Mouse (Mus musculus): ENCODE results near the gene Gm10775. TPM values are rescaled to one million over a fixed set of nuclear protein-coding genes. Genes with fewer than 3 reads are reported as not detected.
A peak's percentile ranks its signal among the peaks of the same experiment; 100 is the strongest.

The Gm10775 gene
- polyA plus RNA-seq, 1 experiment, result not detected

- no peaks in the 10 kb centered on the region for H3K27me3 ChIP-seq (ENCODE audit: control insufficient read depth, insufficient read depth, low read length)
- peaks cover 11% of the 10 kb centered on the region for H3K4me1 ChIP-seq (ENCODE audit: control insufficient read depth, insufficient read depth, insufficient read length, low read length)
- 29% methylated on average over 27 of the region's 27 CpGs for WGBS
- no peaks in the 10 kb centered on the region for H3K36me3 ChIP-seq (ENCODE audit: control insufficient read depth, insufficient read depth, low read length)
- peak overlapping the region; percentile 94 for H3K4me3 ChIP-seq (ENCODE audit: low read depth, low read length)
- no peak overlapping the region for H3K27ac ChIP-seq (ENCODE audit: insufficient read depth, low read depth, low read length)
- TF ChIP-seq CTCF (IDR thresholded peaks at IDR 0.05; ENCODE audit: extremely low read depth, insufficient read length, insufficient replicate concordance, low read depth, low read length) (no peak), POLR2A (IDR thresholded peaks at IDR 0.05; ENCODE audit: low read depth, low read length) (no peak)
Observed at GRCm38 (mm10) chr13:65242319-65242787, 17.0 kb upstream of the Gm10775 start.

GRCm38 (mm10) chr13:65243273-65243672, 16.1 kb upstream of the Gm10775 start:
- TF ChIP-seq POLR2A (IDR thresholded peaks at IDR 0.05; ENCODE audit: low read depth, low read length), result no peak
- TF ChIP-seq CTCF (IDR thresholded peaks at IDR 0.05; ENCODE audit: extremely low read depth, insufficient read length, insufficient replicate concordance, low read depth, low read length), result no peak
- Histone ChIP-seq H3K36me3 (ENCODE audit: control insufficient read depth, insufficient read depth, low read length) (no peaks in the 10 kb centered on the region), H3K27ac (ENCODE audit: insufficient read depth, low read depth, low read length) (no peak overlapping the region), H3K4me1 (ENCODE audit: control insufficient read depth, insufficient read depth, insufficient read length, low read length) (peaks cover 11% of the 10 kb centered on the region), H3K27me3 (ENCODE audit: control insufficient read depth, insufficient read depth, low read length) (no peaks in the 10 kb centered on the region), H3K4me3 (ENCODE audit: low read depth, low read length) (no peak overlapping the region)
- WGBS, result 86% methylated on average over 4 of the region's 4 CpGs

- H3K27me3 ChIP-seq (ENCODE audit: control insufficient read depth, insufficient read depth, low read length), result no peaks in the 10 kb centered on the region
- TF ChIP-seq POLR2A (IDR thresholded peaks at IDR 0.05; ENCODE audit: low read depth, low read length), result no peak
- TF ChIP-seq CTCF (IDR thresholded peaks at IDR 0.05; ENCODE audit: extremely low read depth, insufficient read length, insufficient replicate concordance, low read depth, low read length), result no peak
- no peaks in the 10 kb centered on the region for H3K4me1 ChIP-seq (ENCODE audit: control insufficient read depth, insufficient read depth, insufficient read length, low read length)
- no peak overlapping the region for H3K27ac ChIP-seq (ENCODE audit: insufficient read depth, low read depth, low read length)
- WGBS, result 31% methylated on average over 36 of the region's 36 CpGs
- H3K4me3 ChIP-seq (ENCODE audit: low read depth, low read length), result 0 out of 2 replicates have a peak overlapping the region, but pooled peaks have one; percentile 3
- H3K36me3 ChIP-seq (ENCODE audit: control insufficient read depth, insufficient read depth, low read length), result 0 out of 2 replicates have a peak, but pooled peaks cover 1% of the 10 kb centered on the region
Observed at GRCm38 (mm10) chr13:65258175-65258954, 974 bp upstream of the Gm10775 start.

- TF ChIP-seq POLR2A (IDR thresholded peaks at IDR 0.05; ENCODE audit: low read depth, low read length), result no peak
- no peak for TF ChIP-seq CTCF (IDR thresholded peaks at IDR 0.05; ENCODE audit: extremely low read depth, insufficient read length, insufficient replicate concordance, low read depth, low read length)
- Histone ChIP-seq H3K27me3 (ENCODE audit: control insufficient read depth, insufficient read depth, low read length) (no peaks in the 10 kb centered on the region), H3K27ac (ENCODE audit: insufficient read depth, low read depth, low read length) (no peak overlapping the region), H3K36me3 (ENCODE audit: control insufficient read depth, insufficient read depth, low read length) (0 out of 2 replicates have a peak, but pooled peaks cover 1% of the 10 kb centered on the region), H3K4me3 (ENCODE audit: low read depth, low read length) (no peak overlapping the region), H3K4me1 (ENCODE audit: control insufficient read depth, insufficient read depth, insufficient read length, low read length) (no peaks in the 10 kb centered on the region)
- 94% methylated on average over 5 of the region's 5 CpGs for WGBS
Observed at GRCm38 (mm10) chr13:65262086-65262485, 2.7 kb downstream of the Gm10775 start.

- H3K27me3 ChIP-seq (ENCODE audit: control insufficient read depth, insufficient read depth, low read length), result no peaks in the 10 kb centered on the region
- WGBS, result 7% methylated on average over 9 of the region's 9 CpGs
- H3K27ac ChIP-seq (ENCODE audit: insufficient read depth, low read depth, low read length), result peak overlapping the region; percentile 93
- TF ChIP-seq CTCF (IDR thresholded peaks at IDR 0.05; ENCODE audit: extremely low read depth, insufficient read length, insufficient replicate concordance, low read depth, low read length) (no peak), POLR2A (IDR thresholded peaks at IDR 0.05; ENCODE audit: low read depth, low read length) (no peak)
- no peaks in the 10 kb centered on the region for H3K4me1 ChIP-seq (ENCODE audit: control insufficient read depth, insufficient read depth, insufficient read length, low read length)
- H3K36me3 ChIP-seq (ENCODE audit: control insufficient read depth, insufficient read depth, low read length), result no peaks in the 10 kb centered on the region
- H3K4me3 ChIP-seq (ENCODE audit: low read depth, low read length), result peak overlapping the region; percentile 88
Observed at GRCm38 (mm10) chr13:65277994-65278382, 18.6 kb downstream of the Gm10775 start.

- no peaks in the 10 kb centered on the region for H3K27me3 ChIP-seq (ENCODE audit: control insufficient read depth, insufficient read depth, low read length)
- H3K36me3 ChIP-seq (ENCODE audit: control insufficient read depth, insufficient read depth, low read length), result no peaks in the 10 kb centered on the region
- peak within 1 kb of the TSS; percentile 93 for H3K27ac ChIP-seq (ENCODE audit: insufficient read depth, low read depth, low read length)
- under 1% methylated on average over 50 of the region's 50 CpGs for WGBS
- H3K4me3 ChIP-seq (ENCODE audit: low read depth, low read length), result peak within 1 kb of the TSS; percentile 88
- TF ChIP-seq POLR2A (IDR thresholded peaks at IDR 0.05; ENCODE audit: low read depth, low read length) (peak; percentile 45), CTCF (IDR thresholded peaks at IDR 0.05; ENCODE audit: extremely low read depth, insufficient read length, insufficient replicate concordance, low read depth, low read length) (no peak)
- H3K4me1 ChIP-seq (ENCODE audit: control insufficient read depth, insufficient read depth, insufficient read length, low read length), result no peaks in the 10 kb centered on the region
Observed at GRCm38 (mm10) chr13:65278383-65279341, 19.3 kb downstream of the Gm10775 start, which contains the start of gene Zfp369. TSS of gene Zfp369 (plus strand) at chr13:65278814.
